Mouse (Mus musculus) midbrain, embryonic 14.5 days (tissue): Measurements from ENCODE around the gene Fam120b. TPM values are rescaled to one million over a fixed set of nuclear protein-coding genes. Genes with fewer than 3 reads are reported as not detected.

ENCODE experiments used
- ATAC-seq: fragments of 200-750 bp; cut with Nextera tagmentation; 2 replicates; pipeline ENCODE4 v1.8.0; 2017; ENCODE audit warnings: moderate number of reproducible peaks, moderate library complexity; ENCODE audit not compliant: low FRiP score, low TSS enrichment
- DNase-seq: peaks from one replicate; pipeline ENCODE4 v3.0.0-alpha.2; 2015
- H3K27ac ChIP-seq: fragments of 300-500 bp; sonication (generic); replicated peaks from 2 replicates; pipeline ENCODE4 v1.5.1; 2014; ENCODE audit warnings: mild to moderate bottlenecking, low read depth, low read length, moderate library complexity
- H3K27me3 ChIP-seq: fragments of 300-500 bp; sonication (generic); 2 replicates; pipeline ENCODE4 v1.6.1; 2014; ENCODE audit warnings: low read length, control low read depth, mixed read lengths; ENCODE audit not compliant: control insufficient read depth, insufficient read depth
- H3K36me3 ChIP-seq: fragments of 300-500 bp; sonication (generic); 2 replicates; pipeline ENCODE4 v1.6.1; 2014; ENCODE audit warnings: low read length, control low read depth; ENCODE audit not compliant: control insufficient read depth, insufficient read depth
- H3K4me1 ChIP-seq: fragments of 300-500 bp; sonication (generic); 2 replicates; pipeline ENCODE4 v1.6.1; 2014; ENCODE audit warnings: mild to moderate bottlenecking, antibody characterized with exemption, low read length, control low read depth; ENCODE audit not compliant: control insufficient read depth, insufficient read depth
- H3K4me2 ChIP-seq: fragments of 300-500 bp; sonication (generic); 2 replicates; pipeline ENCODE4 v1.6.1; 2014; ENCODE audit warnings: mild to moderate bottlenecking, low read length, moderate library complexity
- H3K4me3 ChIP-seq: fragments of 300-500 bp; sonication (generic); replicated peaks from 2 replicates; pipeline ENCODE4 v1.5.1; 2014; ENCODE audit warnings: low read depth, low read length
- H3K9ac ChIP-seq: fragments of 300-500 bp; sonication (generic); replicated peaks from 2 replicates; pipeline ENCODE4 v1.6.1; 2014; ENCODE audit warnings: mild to moderate bottlenecking, low read length, moderate library complexity
- H3K9me3 ChIP-seq: fragments of 300-500 bp; sonication (generic); 2 replicates; pipeline ENCODE4 v1.6.1; 2016; ENCODE audit warnings: low read length, control low read depth, mixed read lengths; ENCODE audit not compliant: control insufficient read depth
- WGBS: fragments of 180-500 bp; shearing (Covaris S2); extraction: QIAGEN DNeasy Blood & Tissue Kit; methylation state at CpG from one replicate; pipeline ENCODE4 v1.1.7; 2014; 5-methylcytosine and 5-hydroxymethylcytosine counted together
- polyA plus RNA-seq: library from polyadenylated mRNA; unstranded; fragments of >200 nt; fragmentation: Nextera tagmentation; extraction: Ambion mirVana; gene quantifications from 2 replicates; pipeline ENCODE4 v1.2.1, GENCODE M21; 2014

The Fam120b gene
- polyA plus RNA-seq, 1 experiment from 2014 or later = 49.1 TPM

DNA sequence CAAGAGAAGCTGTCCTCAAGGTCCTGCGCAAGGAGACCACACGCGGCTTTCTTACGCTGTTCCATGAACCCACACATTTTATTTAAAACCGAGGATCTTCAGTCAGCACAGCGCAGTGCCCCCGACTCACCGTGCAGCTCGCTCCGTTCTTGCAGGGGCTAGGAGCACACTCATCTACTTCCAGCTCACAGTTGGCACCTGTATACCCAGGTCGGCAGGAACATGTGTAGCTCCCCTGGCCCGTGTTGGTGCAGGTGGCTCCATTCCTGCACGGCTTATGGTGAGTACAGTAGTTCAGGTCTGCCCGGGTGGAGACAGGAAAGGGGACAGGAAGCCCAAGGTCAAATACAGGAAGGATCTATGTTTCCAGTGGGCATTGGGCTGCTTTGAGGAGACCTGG lies 25.6 kb upstream of the Fam120b start:
- 95% methylated on average over 14 of the region's 14 CpGs for WGBS
- Histone ChIP-seq H3K27ac (no peak overlapping the region), H3K4me3 (0 out of 2 replicates have a peak overlapping the region, but pooled peaks have one; percentile 2), H3K9ac (no peak overlapping the region), H3K4me2 (peak overlapping the region; percentile 96), H3K9me3 (no peaks in the 10 kb centered on the region), H3K27me3 (no peaks in the 10 kb centered on the region), H3K36me3 (peaks cover 76% of the 10 kb centered on the region), H3K4me1 (peaks cover 38% of the 10 kb centered on the region)
- DNase-seq (no peak), ATAC-seq (no peak)

DNA sequence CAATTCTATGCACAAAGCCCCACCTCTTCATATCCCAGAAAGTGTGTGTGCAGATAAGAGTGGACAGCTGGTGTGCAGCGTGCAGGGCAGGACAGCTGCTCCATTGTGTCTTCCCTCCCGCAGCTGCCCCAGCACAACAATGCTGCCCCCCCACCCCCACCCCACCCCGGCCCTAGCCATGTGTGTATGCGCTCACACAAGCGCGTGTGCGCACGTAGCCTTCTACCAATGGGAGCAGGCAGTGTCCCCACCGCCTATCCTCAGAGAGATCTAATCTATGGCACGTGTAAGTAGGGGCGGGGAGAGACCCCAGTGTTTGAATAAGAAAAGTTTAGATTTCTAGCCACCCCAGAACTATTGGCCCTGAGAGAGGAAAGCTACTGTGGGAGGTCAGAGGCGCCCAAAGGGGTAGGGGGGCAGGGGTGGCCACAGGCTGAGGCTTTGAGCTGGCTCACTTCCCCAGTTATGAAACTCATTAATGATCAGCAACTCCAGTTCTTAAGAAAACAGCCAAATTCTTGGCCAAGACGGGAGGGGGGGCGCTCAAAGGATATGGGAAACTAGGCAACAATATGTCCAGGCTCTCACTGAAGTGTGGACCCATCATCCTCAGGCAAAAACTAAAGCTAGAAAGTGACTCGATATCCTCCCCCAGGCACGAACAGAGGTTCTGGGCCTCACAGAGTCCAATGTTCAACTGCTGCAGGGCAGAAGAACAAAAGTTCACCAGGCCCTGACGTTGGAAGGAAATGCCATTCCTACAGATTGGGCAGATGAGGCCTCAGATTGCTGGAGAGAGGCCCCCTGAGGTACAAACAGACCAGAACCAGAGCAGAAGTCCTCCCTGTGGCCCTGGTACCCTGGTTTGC lies 23.8 kb upstream of the Fam120b start:
- Histone ChIP-seq H3K27me3 (no peaks in the 10 kb centered on the region), H3K27ac (no peak overlapping the region; the same call in 1 of the 2 replicates), H3K36me3 (peaks cover 58% of the 10 kb centered on the region), H3K4me3 (peak overlapping the region; percentile 84), H3K4me1 (peaks cover 39% of the 10 kb centered on the region), H3K9me3 (no peaks in the 10 kb centered on the region), H3K9ac (peak overlapping the region; percentile 95), H3K4me2 (peak overlapping the region; percentile 96)
- ATAC-seq = peak; percentile 49; the same call in 1 of the 2 replicates
- peak; percentile 56 for DNase-seq
- 12% methylated on average over 17 of the region's 17 CpGs for WGBS

DNA sequence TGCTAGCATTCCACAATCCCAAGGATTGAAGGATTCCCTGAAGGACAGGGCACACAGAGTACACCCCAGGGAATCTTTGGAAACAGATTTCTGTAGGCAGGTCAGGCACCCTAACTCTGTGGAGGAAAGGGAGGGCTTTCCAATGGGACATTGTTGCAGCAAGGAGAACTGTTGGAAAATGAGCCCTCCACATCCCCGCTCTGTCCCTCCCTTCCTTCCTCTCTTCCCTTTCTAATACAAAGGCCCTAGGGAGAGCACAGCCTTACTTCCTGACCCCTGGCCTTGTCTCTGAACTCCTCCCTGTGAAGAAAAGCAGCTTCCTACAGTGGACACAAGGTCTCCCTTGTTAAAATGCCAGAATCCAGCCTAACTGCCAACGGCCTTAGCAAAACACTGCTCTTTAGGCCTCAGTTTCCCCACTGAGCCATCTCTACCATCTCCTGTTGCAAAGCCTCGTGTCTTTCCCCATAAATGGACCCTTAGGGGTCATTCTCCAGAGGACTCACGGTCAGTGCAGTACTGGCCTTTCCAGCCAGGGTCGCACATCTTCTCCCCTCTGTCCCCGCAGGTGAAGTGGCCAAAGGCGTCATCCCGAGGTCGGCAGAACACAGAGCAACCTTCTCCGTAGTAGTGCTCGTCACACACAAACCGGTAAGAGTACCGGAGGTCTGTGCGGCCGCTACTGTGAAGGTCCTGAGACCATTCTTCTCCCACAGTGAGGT lies 22.9 kb upstream of the Fam120b start:
- 59% methylated on average over 15 of the region's 15 CpGs for WGBS
- H3K36me3 ChIP-seq = peaks cover 52% of the 10 kb centered on the region
- H3K4me2 ChIP-seq = peak overlapping the region; percentile 96
- DNase-seq (no peak), ATAC-seq (no peak)
- H3K4me1 ChIP-seq = peaks cover 46% of the 10 kb centered on the region
- peak overlapping the region; percentile 95 for H3K9ac ChIP-seq
- peak overlapping the region; percentile 84 for H3K4me3 ChIP-seq
- H3K9me3 ChIP-seq = no peaks in the 10 kb centered on the region
- H3K27ac ChIP-seq = no peak overlapping the region; the same call in 1 of the 2 replicates
- H3K27me3 ChIP-seq = no peaks in the 10 kb centered on the region

DNA sequence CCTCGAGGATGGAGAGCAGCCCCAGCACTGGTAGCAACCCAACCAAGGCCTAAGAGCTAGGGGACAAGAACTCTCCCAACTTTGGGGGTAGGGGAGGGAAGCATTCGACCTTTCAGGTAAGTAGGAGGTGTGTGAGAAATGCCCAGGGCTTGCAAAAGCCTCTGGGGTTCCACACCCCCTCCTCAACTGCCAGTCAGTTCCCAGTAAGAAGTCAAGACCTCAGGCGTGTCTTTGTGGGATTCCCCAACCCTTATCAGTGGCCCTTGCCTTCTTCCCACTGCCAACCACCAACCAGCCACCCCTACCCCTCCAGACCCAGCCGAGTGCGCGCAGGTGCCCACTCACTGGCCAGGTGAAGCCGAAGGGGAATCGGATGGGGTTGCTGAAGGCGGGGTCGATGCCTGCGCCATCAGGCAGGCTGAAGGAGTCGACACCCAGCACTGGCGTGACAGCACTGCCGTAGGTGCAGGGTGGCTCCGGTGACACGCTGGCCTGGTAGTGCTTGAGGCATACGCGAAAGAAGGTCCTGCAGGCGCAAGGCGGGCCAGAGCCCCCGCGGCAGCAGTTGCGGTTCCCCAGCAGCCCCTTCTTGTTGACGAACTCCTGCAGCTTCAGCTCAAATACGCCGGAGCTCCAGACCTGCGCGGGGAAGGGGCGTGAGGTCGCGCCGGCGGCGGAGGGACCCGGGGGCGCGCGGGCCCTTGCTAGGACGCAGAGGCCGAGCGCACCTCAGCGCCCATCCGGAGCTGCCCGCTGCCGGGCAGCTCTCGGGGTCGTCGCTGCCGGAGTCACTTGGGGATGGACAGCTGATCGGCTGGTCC lies 21.5 kb upstream of the Fam120b start:
- peaks cover 37% of the 10 kb centered on the region for H3K36me3 ChIP-seq
- no peaks in the 10 kb centered on the region for H3K27me3 ChIP-seq
- ATAC-seq (no peak), DNase-seq (peak; percentile 68)
- peak overlapping the region; percentile 84 for H3K4me3 ChIP-seq
- H3K4me1 ChIP-seq = peaks cover 51% of the 10 kb centered on the region
- peak overlapping the region; percentile 95 for H3K9ac ChIP-seq
- H3K4me2 ChIP-seq = peak overlapping the region; percentile 96
- no peaks in the 10 kb centered on the region for H3K9me3 ChIP-seq
- H3K27ac ChIP-seq = peak overlapping the region; percentile 99
- WGBS = under 1% methylated on average over 50 of the region's 50 CpGs

GRCm38 (mm10) chr17:15375224-15375623 lies 20.8 kb upstream of the Fam120b start:
- H3K9ac ChIP-seq = peak overlapping the region; percentile 95
- peaks cover 51% of the 10 kb centered on the region for H3K4me1 ChIP-seq
- H3K4me2 ChIP-seq = peak overlapping the region; percentile 96
- under 1% methylated on average over 18 of the region's 18 CpGs for WGBS
- H3K36me3 ChIP-seq = peaks cover 30% of the 10 kb centered on the region
- DNase-seq (no peak), ATAC-seq (no peak)
- peak overlapping the region; percentile 84 for H3K4me3 ChIP-seq
- H3K27me3 ChIP-seq = no peaks in the 10 kb centered on the region
- no peaks in the 10 kb centered on the region for H3K9me3 ChIP-seq
- peak overlapping the region; percentile 99 for H3K27ac ChIP-seq

GRCm38 (mm10) chr17:15375701-15376493 lies 20.1 kb upstream of the Fam120b start:
- Histone ChIP-seq H3K4me3 (peak overlapping the region; percentile 84), H3K27me3 (no peaks in the 10 kb centered on the region), H3K9me3 (no peaks in the 10 kb centered on the region), H3K4me2 (peak overlapping the region; percentile 96), H3K27ac (peak overlapping the region; percentile 99), H3K4me1 (peaks cover 56% of the 10 kb centered on the region), H3K36me3 (peaks cover 24% of the 10 kb centered on the region), H3K9ac (peak overlapping the region; percentile 95)
- WGBS = under 1% methylated on average over 66 of the region's 69 CpGs
- peak; percentile 89 for DNase-seq
- peak; percentile 71 for ATAC-seq

DNA sequence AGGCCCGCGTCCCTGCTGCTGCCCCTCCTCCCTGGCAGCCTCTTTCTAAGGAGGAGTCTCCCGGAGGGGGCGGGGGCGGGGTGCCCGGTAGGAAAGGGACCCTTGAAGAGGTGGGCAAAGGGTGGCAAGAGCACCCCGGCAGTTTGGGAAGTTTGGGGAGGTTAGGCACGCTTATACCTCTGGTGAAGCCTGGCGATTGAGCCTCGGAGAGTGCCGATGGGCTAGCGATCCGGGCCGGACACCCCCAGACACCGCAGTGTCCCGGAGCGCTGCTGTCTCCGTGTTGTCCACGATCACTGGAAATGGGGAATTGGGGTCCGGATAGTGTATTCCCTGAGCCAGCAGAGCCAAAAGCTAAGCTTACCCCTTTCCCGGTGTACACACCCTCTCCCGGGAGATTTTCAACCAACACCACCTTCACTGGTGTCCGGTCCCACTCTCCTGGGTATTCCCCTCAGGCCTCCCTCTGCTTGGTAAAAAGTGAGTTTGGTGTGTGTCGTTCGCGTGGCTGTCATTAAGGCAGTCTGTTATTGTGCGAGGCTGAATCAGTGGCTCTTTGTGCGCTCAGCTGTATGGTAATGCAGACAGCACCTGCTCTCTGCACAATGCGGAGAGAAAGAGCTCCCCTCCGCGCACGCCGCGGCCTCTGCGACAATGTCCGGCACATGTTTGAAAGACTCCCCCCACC lies 19.4 kb upstream of the Fam120b start, which contains the start of gene Dll1:
Gene Dll1 (minus strand): TSS at position 379 of the 688 bp plus-strand sequence.
- H3K9me3 ChIP-seq = no peaks in the 10 kb centered on the region
- ATAC-seq (peak; percentile 49), DNase-seq (peak; percentile 87)
- under 1% methylated on average over 36 of the region's 36 CpGs for WGBS
- H3K27ac ChIP-seq = peak within 1 kb of the TSS; percentile 99
- H3K36me3 ChIP-seq = peaks cover 19% of the 10 kb centered on the region
- peaks cover 60% of the 10 kb centered on the region for H3K4me1 ChIP-seq
- peak within 1 kb of the TSS; percentile 84 for H3K4me3 ChIP-seq
- peak within 1 kb of the TSS; percentile 95 for H3K9ac ChIP-seq
- peak within 1 kb of the TSS; percentile 96 for H3K4me2 ChIP-seq
- no peaks in the 10 kb centered on the region for H3K27me3 ChIP-seq
